Mouse (Mus musculus) heart, adult 2 months (tissue): ENCODE results near the gene Psmc3ip.

ENCODE experiments used
- CTCF ChIP-seq: fragments of 200-600 bp; IDR thresholded peaks from 2 replicates; pipeline ENCODE4 v1.8.1; 2022; ENCODE audit warnings: antibody characterized with exemption, mild to moderate bottlenecking, moderate library complexity
- EP300 ChIP-seq: fragments of 200-500 bp; IDR thresholded peaks from 2 replicates; pipeline ENCODE4 v1.6.1; 2011; ENCODE audit warnings: low read depth, low read length, control low read depth; ENCODE audit not compliant: insufficient read depth
- POLR2A ChIP-seq: fragments of 200-500 bp; IDR thresholded peaks from 2 replicates; pipeline ENCODE4 v1.6.1; 2011; ENCODE audit warnings: mild to moderate bottlenecking, low read depth, low read length, control low read depth; ENCODE audit not compliant: insufficient read depth

- TF ChIP-seq EP300 (no peak), POLR2A (no peak), CTCF (no peak)
These were observed 30.2 kb downstream of the Psmc3ip start for GRCm38 (mm10) chr11:101065002-101065401.
